Mouse (Mus musculus) layer of hippocampus, adult 9-11 months (tissue): Measurements from ENCODE around the gene Hist1h4h.
"Not testable (repeated sequence)": the region's sequence is repeated elsewhere in the genome, so short reads cannot be mapped to it uniquely, and the experiment has no call there.

Experiments
- DNase-seq: peaks from one replicate; pipeline ENCODE4 v3.0.0; 2022

Gene Hist1h4h

GRCm38 (mm10) chr13:23535137-23536075, 4.6 kb downstream of the Hist1h4h start, which contains the start of gene Hist1h3g:
TSS of gene Hist1h3g (plus strand) at chr13:23535422.
- peak; percentile 94 for DNase-seq

GRCm38 (mm10) chr13:23536076-23536822, 5.4 kb downstream of the Hist1h4h start:
- no peak for DNase-seq

- DNase-seq: no peak
Observed at GRCm38 (mm10) chr13:23537006-23537710, 6.3 kb downstream of the Hist1h4h start.

GRCm38 (mm10) chr13:23538249-23538648, 7.4 kb downstream of the Hist1h4h start:
- no peak for DNase-seq

- DNase-seq: not testable (repeated sequence)
Observed at GRCm38 (mm10) chr13:23539821-23540220, 9.0 kb downstream of the Hist1h4h start.

- no peak for DNase-seq
Observed at GRCm38 (mm10) chr13:23541497-23541896, 10.6 kb downstream of the Hist1h4h start.

GRCm38 (mm10) chr13:23542225-23542980, 11.6 kb downstream of the Hist1h4h start:
- DNase-seq: not testable (repeated sequence)

GRCm38 (mm10) chr13:23542999-23543607, 12.3 kb downstream of the Hist1h4h start, which contains the start of gene Hist1h2bh:
TSS of gene Hist1h2bh (minus strand) at chr13:23543392.
- peak; percentile 94 for DNase-seq

- DNase-seq: peak; percentile 85
Observed at GRCm38 (mm10) chr13:23543965-23544786, 13.3 kb downstream of the Hist1h4h start, which contains the start of gene Hist1h3f. TSS of gene Hist1h3f (plus strand) at chr13:23544052.

GRCm38 (mm10) chr13:23544787-23545120, 13.9 kb downstream of the Hist1h4h start:
- not testable (repeated sequence) for DNase-seq

- DNase-seq: no peak
Observed at GRCm38 (mm10) chr13:23546694-23547093, 15.8 kb downstream of the Hist1h4h start.

- no peak for DNase-seq
Observed at GRCm38 (mm10) chr13:23550761-23551145, 19.9 kb downstream of the Hist1h4h start.

GRCm38 (mm10) chr13:23551146-23551834, 20.4 kb downstream of the Hist1h4h start, which contains the start of gene Hist1h4f:
TSS of gene Hist1h4f (minus strand) at chr13:23551648.
- peak; percentile 94 for DNase-seq

GRCm38 (mm10) chr13:23551931-23552914, 21.4 kb downstream of the Hist1h4h start:
- no peak for DNase-seq

- DNase-seq: no peak
Observed at GRCm38 (mm10) chr13:23552962-23553361, 22.1 kb downstream of the Hist1h4h start, which contains the start of gene Hist1h1d. TSS of gene Hist1h1d (plus strand) at chr13:23553262.

GRCm38 (mm10) chr13:23554393-23554792, 23.5 kb downstream of the Hist1h4h start:
- no peak for DNase-seq

GRCm38 (mm10) chr13:23554925-23555838, 24.3 kb downstream of the Hist1h4h start:
- DNase-seq: peak; percentile 81
